Mouse (Mus musculus): ENCODE results near the gene Arhgap22. TPM values are rescaled to one million over a fixed set of nuclear protein-coding genes. Genes with fewer than 3 reads are reported as not detected.

Gene Arhgap22
- polyA plus RNA-seq, 1 experiment, result 10.8 TPM

- no peaks in the 10 kb centered on the region for H3K27me3 ChIP-seq (ENCODE audit: control insufficient read depth, insufficient read depth, low read length, poor library complexity, severe bottlenecking)
Observed at GRCm38 (mm10) chr14:33294488-33294887, 80.7 kb downstream of the Arhgap22 start.

GRCm38 (mm10) chr14:33296698-33297341, 83.0 kb downstream of the Arhgap22 start:
- H3K27ac ChIP-seq (ENCODE audit: insufficient read depth, low read length), result no peak overlapping the region
- no peak overlapping the region for H3K9ac ChIP-seq (ENCODE audit: low read depth, poor library complexity, severe bottlenecking)
- no peaks in the 10 kb centered on the region for H3K27me3 ChIP-seq (ENCODE audit: control insufficient read depth, insufficient read depth, low read length, poor library complexity, severe bottlenecking)
- H3K4me1 ChIP-seq (ENCODE audit: control insufficient read depth, insufficient read depth, low read length), result no peaks in the 10 kb centered on the region
- H3K9me3 ChIP-seq (replicated peaks; ENCODE audit: control insufficient read depth, insufficient read depth, low read length, poor library complexity, severe bottlenecking), result no peaks in the 10 kb centered on the region; the same call in 1 of the 2 replicates
- TF ChIP-seq POLR2A (IDR thresholded peaks at IDR 0.05; ENCODE audit: insufficient read depth, low read length) (no peak), CTCF (IDR thresholded peaks at IDR 0.05; ENCODE audit: low read depth, low read length) (no peak), EP300 (IDR thresholded peaks at IDR 0.05; ENCODE audit: insufficient read depth, low read depth, low read length) (no peak)
- H3K4me3 ChIP-seq (ENCODE audit: low read depth, low read length), result no peak overlapping the region
- H3K36me3 ChIP-seq (ENCODE audit: control insufficient read depth, insufficient read depth, low read length, poor library complexity, severe bottlenecking), result no peaks in the 10 kb centered on the region

More at GRCm38 (mm10) chr14:33294488-33294887, 80.7 kb downstream of the Arhgap22 start:
- H3K36me3 ChIP-seq (ENCODE audit: control insufficient read depth, insufficient read depth, low read length, poor library complexity, severe bottlenecking), result no peaks in the 10 kb centered on the region
- no peak overlapping the region for H3K9ac ChIP-seq (ENCODE audit: low read depth, poor library complexity, severe bottlenecking)
- no peaks in the 10 kb centered on the region for H3K4me1 ChIP-seq (ENCODE audit: control insufficient read depth, insufficient read depth, low read length)
- TF ChIP-seq EP300 (IDR thresholded peaks at IDR 0.05; ENCODE audit: insufficient read depth, low read depth, low read length), result no peak
- no peak for TF ChIP-seq CTCF (IDR thresholded peaks at IDR 0.05; ENCODE audit: low read depth, low read length)
- TF ChIP-seq POLR2A (IDR thresholded peaks at IDR 0.05; ENCODE audit: insufficient read depth, low read length), result no peak
- no peak overlapping the region for H3K27ac ChIP-seq (ENCODE audit: insufficient read depth, low read length)
- no peaks in the 10 kb centered on the region; the same call in 1 of the 2 replicates for H3K9me3 ChIP-seq (replicated peaks; ENCODE audit: control insufficient read depth, insufficient read depth, low read length, poor library complexity, severe bottlenecking)
- no peak overlapping the region for H3K4me3 ChIP-seq (ENCODE audit: low read depth, low read length)

- H3K4me1 ChIP-seq (ENCODE audit: control insufficient read depth, insufficient read depth, low read length), result no peaks in the 10 kb centered on the region
- H3K36me3 ChIP-seq (ENCODE audit: control insufficient read depth, insufficient read depth, low read length, poor library complexity, severe bottlenecking), result no peaks in the 10 kb centered on the region
- H3K27me3 ChIP-seq (ENCODE audit: control insufficient read depth, insufficient read depth, low read length, poor library complexity, severe bottlenecking), result no peaks in the 10 kb centered on the region
- no peak overlapping the region for H3K27ac ChIP-seq (ENCODE audit: insufficient read depth, low read length)
- H3K9ac ChIP-seq (ENCODE audit: low read depth, poor library complexity, severe bottlenecking), result no peak overlapping the region
- no peak overlapping the region for H3K4me3 ChIP-seq (ENCODE audit: low read depth, low read length)
- no peak for TF ChIP-seq CTCF (IDR thresholded peaks at IDR 0.05; ENCODE audit: low read depth, low read length)
- TF ChIP-seq EP300 (IDR thresholded peaks at IDR 0.05; ENCODE audit: insufficient read depth, low read depth, low read length), result no peak
- no peak for TF ChIP-seq POLR2A (IDR thresholded peaks at IDR 0.05; ENCODE audit: insufficient read depth, low read length)
- no peaks in the 10 kb centered on the region for H3K9me3 ChIP-seq (replicated peaks; ENCODE audit: control insufficient read depth, insufficient read depth, low read length, poor library complexity, severe bottlenecking)
Observed at GRCm38 (mm10) chr14:33300591-33300990, 86.8 kb downstream of the Arhgap22 start.

- Histone ChIP-seq H3K9me3 (replicated peaks; ENCODE audit: control insufficient read depth, insufficient read depth, low read length, poor library complexity, severe bottlenecking) (no peaks in the 10 kb centered on the region), H3K27ac (ENCODE audit: insufficient read depth, low read length) (no peak overlapping the region), H3K27me3 (ENCODE audit: control insufficient read depth, insufficient read depth, low read length, poor library complexity, severe bottlenecking) (no peaks in the 10 kb centered on the region), H3K4me3 (ENCODE audit: low read depth, low read length) (no peak overlapping the region), H3K36me3 (ENCODE audit: control insufficient read depth, insufficient read depth, low read length, poor library complexity, severe bottlenecking) (no peaks in the 10 kb centered on the region), H3K4me1 (ENCODE audit: control insufficient read depth, insufficient read depth, low read length) (no peaks in the 10 kb centered on the region), H3K9ac (ENCODE audit: low read depth, poor library complexity, severe bottlenecking) (no peak overlapping the region)
- TF ChIP-seq EP300 (IDR thresholded peaks at IDR 0.05; ENCODE audit: insufficient read depth, low read depth, low read length) (no peak), CTCF (IDR thresholded peaks at IDR 0.05; ENCODE audit: low read depth, low read length) (peak; percentile 43)
Observed at GRCm38 (mm10) chr14:33303348-33303819, 89.6 kb downstream of the Arhgap22 start.

GRCm38 (mm10) chr14:33305645-33306281, 91.9 kb downstream of the Arhgap22 start:
- no peak overlapping the region for H3K9ac ChIP-seq (ENCODE audit: low read depth, poor library complexity, severe bottlenecking)
- TF ChIP-seq CTCF (IDR thresholded peaks at IDR 0.05; ENCODE audit: low read depth, low read length) (no peak), EP300 (IDR thresholded peaks at IDR 0.05; ENCODE audit: insufficient read depth, low read depth, low read length) (no peak), POLR2A (IDR thresholded peaks at IDR 0.05; ENCODE audit: insufficient read depth, low read length) (no peak)
- H3K4me3 ChIP-seq (ENCODE audit: low read depth, low read length), result no peak overlapping the region
- H3K27me3 ChIP-seq (ENCODE audit: control insufficient read depth, insufficient read depth, low read length, poor library complexity, severe bottlenecking), result no peaks in the 10 kb centered on the region
- H3K27ac ChIP-seq (ENCODE audit: insufficient read depth, low read length), result no peak overlapping the region
- no peaks in the 10 kb centered on the region for H3K9me3 ChIP-seq (replicated peaks; ENCODE audit: control insufficient read depth, insufficient read depth, low read length, poor library complexity, severe bottlenecking)
- no peaks in the 10 kb centered on the region for H3K4me1 ChIP-seq (ENCODE audit: control insufficient read depth, insufficient read depth, low read length)
- H3K36me3 ChIP-seq (ENCODE audit: control insufficient read depth, insufficient read depth, low read length, poor library complexity, severe bottlenecking), result no peaks in the 10 kb centered on the region

- TF ChIP-seq CTCF (IDR thresholded peaks at IDR 0.05; ENCODE audit: low read depth, low read length) (no peak), EP300 (IDR thresholded peaks at IDR 0.05; ENCODE audit: insufficient read depth, low read depth, low read length) (no peak), POLR2A (IDR thresholded peaks at IDR 0.05; ENCODE audit: insufficient read depth, low read length) (no peak)
Observed at GRCm38 (mm10) chr14:33310719-33311118, 96.9 kb downstream of the Arhgap22 start.

More at GRCm38 (mm10) chr14:33310719-33311118, 96.9 kb downstream of the Arhgap22 start:
- Histone ChIP-seq H3K9me3 (replicated peaks; ENCODE audit: control insufficient read depth, insufficient read depth, low read length, poor library complexity, severe bottlenecking) (no peaks in the 10 kb centered on the region), H3K27me3 (ENCODE audit: control insufficient read depth, insufficient read depth, low read length, poor library complexity, severe bottlenecking) (no peaks in the 10 kb centered on the region), H3K4me1 (ENCODE audit: control insufficient read depth, insufficient read depth, low read length) (no peaks in the 10 kb centered on the region), H3K9ac (ENCODE audit: low read depth, poor library complexity, severe bottlenecking) (no peak overlapping the region), H3K36me3 (ENCODE audit: control insufficient read depth, insufficient read depth, low read length, poor library complexity, severe bottlenecking) (no peaks in the 10 kb centered on the region), H3K27ac (ENCODE audit: insufficient read depth, low read length) (no peak overlapping the region), H3K4me3 (ENCODE audit: low read depth, low read length) (no peak overlapping the region)

Data from ES-Bruce4 (cell line).